Mouse (Mus musculus) testis, adult 2 months (tissue): ENCODE measurements around the gene Tmem269. TPM values are rescaled to one million over a fixed set of nuclear protein-coding genes. Genes with fewer than 3 reads are reported as not detected.

ENCODE experiments used
- H3K27ac ChIP-seq: fragments of 200-500 bp; 2 replicates; pipeline ENCODE4 v1.5.1; 2012; ENCODE audit warnings: low read depth, low read length; ENCODE audit not compliant: control insufficient read depth, insufficient read depth
- H3K27me3 ChIP-seq: fragments of 200-500 bp; 2 replicates; pipeline ENCODE4 v1.6.1; 2012; ENCODE audit warnings: mild to moderate bottlenecking, low read length, moderate library complexity; ENCODE audit not compliant: control insufficient read depth, insufficient read depth
- H3K36me3 ChIP-seq: fragments of 200-500 bp; 2 replicates; pipeline ENCODE4 v1.6.1; 2012; ENCODE audit warnings: mild to moderate bottlenecking, low read length; ENCODE audit not compliant: control insufficient read depth, insufficient read depth
- H3K4me1 ChIP-seq: fragments of 200-500 bp; 2 replicates; pipeline ENCODE4 v1.6.1; 2012; ENCODE audit warnings: low read length; ENCODE audit not compliant: control insufficient read depth, insufficient read depth
- H3K4me3 ChIP-seq: fragments of 200-500 bp; 2 replicates; pipeline ENCODE4 v1.5.1; 2012; ENCODE audit warnings: low read depth, mild to moderate bottlenecking, low read length, moderate library complexity, mixed read lengths; ENCODE audit not compliant: control insufficient read depth
- CTCF ChIP-seq: fragments of 200-500 bp; IDR thresholded peaks from 2 replicates; pipeline ENCODE4 v1.5.1; 2012; ENCODE audit warnings: low read depth, mild to moderate bottlenecking, inconsistent platforms, low read length, moderate library complexity; ENCODE audit not compliant: control insufficient read depth, insufficient read depth, insufficient replicate concordance
- POLR2A ChIP-seq: fragments of 200-500 bp; IDR thresholded peaks from 2 replicates; pipeline ENCODE4 v1.6.1; 2012; ENCODE audit warnings: low read depth, mild to moderate bottlenecking, inconsistent platforms, low read length, moderate library complexity; ENCODE audit not compliant: control insufficient read depth
- polyA plus RNA-seq: library from polyadenylated mRNA; depleted of rRNA; stranded (reverse); fragments of >200 nt; gene quantifications from 2 replicates; pipeline ENCODE4 v1.2.3, GENCODE M21; 2012; rRNA removed

The Tmem269 gene
- polyA plus RNA-seq, 1 experiment: 136 TPM

GRCm38 (mm10) chr4:119162990-119163389 is 55.0 kb downstream of the Tmem269 start:
- no peak overlapping the region for H3K27ac ChIP-seq
- no peaks in the 10 kb centered on the region for H3K4me1 ChIP-seq
- H3K4me3 ChIP-seq: no peak overlapping the region
- H3K36me3 ChIP-seq: no peaks in the 10 kb centered on the region
- no peaks in the 10 kb centered on the region for H3K27me3 ChIP-seq
- TF ChIP-seq CTCF: no peak
- TF ChIP-seq POLR2A: no peak

- no peak for TF ChIP-seq POLR2A
- no peak for TF ChIP-seq CTCF
- H3K4me1 ChIP-seq: no peaks in the 10 kb centered on the region
- no peak overlapping the region for H3K4me3 ChIP-seq
- no peaks in the 10 kb centered on the region for H3K36me3 ChIP-seq
- no peak overlapping the region for H3K27ac ChIP-seq
- no peaks in the 10 kb centered on the region for H3K27me3 ChIP-seq
Observed at GRCm38 (mm10) chr4:119161358-119161757, 56.7 kb downstream of the Tmem269 start.

GRCm38 (mm10) chr4:119157891-119158290 is 60.1 kb downstream of the Tmem269 start:
- Histone ChIP-seq H3K4me1 (no peaks in the 10 kb centered on the region), H3K4me3 (no peak overlapping the region), H3K27me3 (no peaks in the 10 kb centered on the region), H3K36me3 (no peaks in the 10 kb centered on the region), H3K27ac (no peak overlapping the region)
- no peak for TF ChIP-seq POLR2A
- no peak for TF ChIP-seq CTCF

- peak; percentile 20; the same call in 1 of the 2 replicates for TF ChIP-seq CTCF
- no peak for TF ChIP-seq POLR2A
- no peak overlapping the region for H3K4me3 ChIP-seq
- H3K4me1 ChIP-seq: no peaks in the 10 kb centered on the region
Observed at GRCm38 (mm10) chr4:119157186-119157585, 60.8 kb downstream of the Tmem269 start.

More at GRCm38 (mm10) chr4:119157186-119157585, 60.8 kb downstream of the Tmem269 start:
- Histone ChIP-seq H3K27me3 (no peaks in the 10 kb centered on the region), H3K27ac (no peak overlapping the region), H3K36me3 (no peaks in the 10 kb centered on the region)

Other genes with a start within 250 kb of the Tmem269 start
- gene Slc2a1, start 109.5 kb downstream of the Tmem269 start, polyA plus RNA-seq: 6.9 and 7.1 TPM in 2 replicates
- 25.9 and 28.6 TPM in 2 replicates for gene Zfp691, start 44.0 kb downstream of the Tmem269 start, polyA plus RNA-seq
- gene Ermap, start 28.2 kb downstream of the Tmem269 start, polyA plus RNA-seq: 0.17 and 0.18 TPM in 2 replicates
- gene Svbp, start 22.9 kb downstream of the Tmem269 start, polyA plus RNA-seq: 186 and 207 TPM in 2 replicates
- 14.1 and 18.6 TPM in 2 replicates for gene AU022252, start 14.5 kb upstream of the Tmem269 start, polyA plus RNA-seq
- 10.4 and 11.9 TPM in 2 replicates for gene P3h1, start 14.7 kb upstream of the Tmem269 start, polyA plus RNA-seq
- not detected in 2 replicates for gene Cldn19, start 37.2 kb upstream of the Tmem269 start, polyA plus RNA-seq
- 821 and 914 TPM in 2 replicates for gene Ybx1, start 76.4 kb upstream of the Tmem269 start, polyA plus RNA-seq
- 20.1 and 28.9 TPM in 2 replicates for gene Ppih, start 102.3 kb upstream of the Tmem269 start, polyA plus RNA-seq
- 182 and 206 TPM in 2 replicates for gene Ccdc30, start 197.3 kb upstream of the Tmem269 start, polyA plus RNA-seq
- gene Ppcs, start 204.2 kb upstream of the Tmem269 start, polyA plus RNA-seq: 4.8 and 5.3 TPM in 2 replicates
- gene Zmynd12, start 204.6 kb upstream of the Tmem269 start, polyA plus RNA-seq: 89.5 and 104 TPM in 2 replicates